Mouse (Mus musculus) CH12.LX (cell line): Measurements from ENCODE around the gene Syn3. TPM values are rescaled to one million over a fixed set of nuclear protein-coding genes. Genes with fewer than 3 reads are reported as not detected.

ENCODE experiments used
- DNase-seq: peaks from one replicate; pipeline ENCODE4 v3.0.0-alpha.2; 2013; ENCODE audit errors: extremely low read depth
- H3K27ac ChIP-seq: 2 replicates; pipeline ENCODE4 v1.5.1; 2012; ENCODE audit warnings: low read depth, mild to moderate bottlenecking, control low read depth, moderate library complexity; ENCODE audit not compliant: insufficient read depth
- H3K27me3 ChIP-seq: replicated peaks from 2 replicates; pipeline ENCODE3; 2012; ENCODE audit warnings: inconsistent platforms
- H3K36me3 ChIP-seq, 2 experiments: replicated peaks in 1 of 2; 2 replicates each; pipeline versions ENCODE3 to v1.6.1; 2012; ENCODE audit warnings: inconsistent platforms in 1 of 2, low read length in 1 of 2, mild to moderate bottlenecking in 1 of 2, mixed read lengths in 1 of 2, moderate library complexity in 1 of 2; ENCODE audit not compliant: control insufficient read depth in 1 of 2, insufficient read depth in 1 of 2
- H3K4me1 ChIP-seq, 2 experiments: 2 replicates each; pipeline ENCODE4 v1.6.1; 2012; ENCODE audit warnings: inconsistent platforms in 1 of 2, moderate library complexity in 1 of 2; ENCODE audit not compliant: insufficient read depth in 2 of 2, control insufficient read depth in 1 of 2
- H3K4me2 ChIP-seq: 2 replicates; pipeline ENCODE4 v1.6.1; 2012; ENCODE audit warnings: low read depth, mild to moderate bottlenecking, control low read depth; ENCODE audit not compliant: poor library complexity, insufficient read depth, severe bottlenecking
- H3K4me3 ChIP-seq, 3 experiments: fragments of 150-350 bp in 1 of 3; sonication (generic) in 1 of 3; replicated peaks in 1 of 3; 2 replicates each; pipeline versions ENCODE3 to v1.5.1; 2011 to 2012; ENCODE audit warnings: low read depth in 2 of 3, low read length in 2 of 3, mild to moderate bottlenecking in 2 of 3, moderate library complexity in 2 of 3, control low read depth in 1 of 3, improper control_type of control experiment in 1 of 3, inconsistent platforms in 1 of 3, mixed read lengths in 1 of 3; ENCODE audit not compliant: poor library complexity in 1 of 3
- H3K79me2 ChIP-seq: replicated peaks from 2 replicates; pipeline ENCODE4 v1.6.1; 2012; ENCODE audit warnings: mild to moderate bottlenecking, moderate library complexity; ENCODE audit not compliant: control insufficient read depth, poor library complexity, insufficient read depth, severe bottlenecking; ENCODE audit errors: extremely low read depth
- H3K9ac ChIP-seq: 2 replicates; pipeline ENCODE4 v1.6.1; 2012; ENCODE audit warnings: low read depth, mild to moderate bottlenecking, control low read depth, moderate library complexity; ENCODE audit not compliant: insufficient read depth
- H3K9me3 ChIP-seq: replicated peaks from 2 replicates; pipeline ENCODE3; 2012; ENCODE audit warnings: low read length, inconsistent platforms, mixed read lengths
- E2F4 ChIP-seq: IDR thresholded peaks from 2 replicates; pipeline ENCODE4 v1.6.1; 2011; ENCODE audit warnings: low read depth, low read length, improper control_type of control experiment; ENCODE audit not compliant: insufficient replicate concordance
- ELF1 ChIP-seq: IDR thresholded peaks from 2 replicates; pipeline ENCODE4 v1.6.1; 2014; ENCODE audit warnings: low read depth, mild to moderate bottlenecking, inconsistent platforms, low read length, improper control_type of control experiment
- EP300 ChIP-seq: IDR thresholded peaks from 2 replicates; pipeline ENCODE4 v1.6.1; 2011; ENCODE audit warnings: low read length, improper control_type of control experiment
- IRF4 ChIP-seq: IDR thresholded peaks from 2 replicates; pipeline ENCODE4 v1.6.1; 2014; ENCODE audit warnings: low read depth, mild to moderate bottlenecking, inconsistent platforms, low read length, improper control_type of control experiment
- MAX ChIP-seq: IDR thresholded peaks from 2 replicates; pipeline ENCODE4 v1.6.1; 2011; ENCODE audit warnings: low read length, improper control_type of control experiment
- NELFE ChIP-seq: IDR thresholded peaks from 2 replicates; pipeline ENCODE4 v1.6.1; 2011; ENCODE audit warnings: low read depth, low read length, improper control_type of control experiment
- POLR2A ChIP-seq: IDR thresholded peaks from 2 replicates; pipeline ENCODE4 v1.6.1; 2011; ENCODE audit warnings: low read depth, mild to moderate bottlenecking, improper control_type of control experiment, low read length
- TBP ChIP-seq: conservative IDR thresholded peaks from 2 replicates; pipeline ENCODE4 v1.6.1; 2011; ENCODE audit warnings: low read depth, low read length, improper control_type of control experiment
- TCF12 ChIP-seq: IDR thresholded peaks from 2 replicates; pipeline ENCODE4 v1.6.1; 2014; ENCODE audit warnings: low read depth, mild to moderate bottlenecking, inconsistent platforms, low read length, improper control_type of control experiment
- dilution Hi-C: fragments of 300-500 bp; cut with MboI; formaldehyde crosslinking; loops from 2 replicates; pipeline ENCODE4 v1.14.3; 2020; ENCODE audit warnings: low sequenced_read_pairs; ENCODE audit not compliant: extremely low pct_unique_long_range_greater_than_20kb, extremely low pct_ligation_motif_present
- in situ Hi-C: fragments of 300-500 bp; cut with MboI; formaldehyde crosslinking; loops from 3 replicates; pipeline ENCODE4 v1.14.3; 2019; ENCODE audit warnings: low sequenced_read_pairs, low pct_ligation_motif_present, low pct_unique_long_range_greater_than_20kb, mixed read lengths
- polyA plus RNA-seq: library from polyadenylated mRNA; unstranded; fragments of >175 nt; gene quantifications from 2 replicates; pipeline ENCODE4 v1.2.1, GENCODE M21; 2012; ENCODE audit warnings: low read depth; ENCODE audit not compliant: insufficient read length
- total RNA-seq, 2 experiments: library from RNA; depleted of rRNA; stranded (reverse); fragments of 300-350 nt in 1 of 2; fragments of >200 nt in 1 of 2; gene quantifications; 2 replicates each; pipeline ENCODE4 v1.2.3; 2012 to 2014

The Syn3 gene
- total and polyA plus RNA-seq, 3 experiments, result 2.8 to 8.9 (median 5.6) TPM

GRCm38 (mm10) chr10:86174017-86174416 is 324.7 kb downstream of the Syn3 start:
- H3K79me2 ChIP-seq, result no peaks in the 10 kb centered on the region
- in situ Hi-C loops (no loop called here), dilution Hi-C loops (no loop called here)
- DNase-seq, result no peak
- no peaks in the 10 kb centered on the region for H3K27me3 ChIP-seq
- no peak overlapping the region for H3K4me2 ChIP-seq
- H3K4me1 ChIP-seq, result peaks cover 2 to 4% of the 10 kb centered on the region in 2 experiments; a peak in 2 of 4 replicates
- no peak overlapping the region for H3K27ac ChIP-seq
- no peaks in the 10 kb centered on the region for H3K9me3 ChIP-seq
- TF ChIP-seq TCF12 (no peak), IRF4 (no peak), EP300 (no peak), E2F4 (no peak), ELF1 (no peak)
- H3K36me3 ChIP-seq, result no peaks in the 10 kb centered on the region
- no peak overlapping the region for H3K9ac ChIP-seq
- H3K4me3 ChIP-seq, result no peak overlapping the region

DNA sequence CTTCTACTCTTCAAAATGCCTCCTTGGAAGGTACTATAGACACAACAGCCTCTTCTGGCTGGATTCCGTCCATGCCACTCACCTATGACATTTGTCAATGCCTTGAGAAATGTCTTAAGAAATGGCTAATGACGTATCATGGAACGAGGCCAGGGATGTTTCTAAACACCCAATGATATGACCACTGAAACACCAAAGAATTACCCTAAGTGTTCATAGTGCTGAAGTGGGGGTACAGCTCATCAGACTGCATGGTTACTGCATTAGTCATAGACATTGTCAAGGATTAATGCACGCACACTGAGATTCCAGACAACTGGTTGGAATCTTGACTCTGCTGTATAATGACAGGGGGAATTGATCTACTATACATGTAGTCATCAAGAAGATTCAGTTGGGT is 325.4 kb downstream of the Syn3 start:
- Histone ChIP-seq H3K79me2 (no peaks in the 10 kb centered on the region), H3K27me3 (no peaks in the 10 kb centered on the region), H3K36me3 (no peaks in the 10 kb centered on the region), H3K4me1 (peaks cover under 1 to 2% of the 10 kb centered on the region in 2 experiments; a peak in 2 of 4 replicates), H3K4me2 (no peak overlapping the region), H3K4me3 (no peak overlapping the region), H3K9me3 (no peaks in the 10 kb centered on the region), H3K9ac (no peak overlapping the region), H3K27ac (no peak overlapping the region)
- dilution Hi-C loops, result no loop called here
- TF ChIP-seq MAX (no peak), NELFE (no peak), TBP (no peak)
- DNase-seq, result no peak
- in situ Hi-C loops, result no loop called here

- TF ChIP-seq POLR2A, result no peak
- Histone ChIP-seq H3K9me3 (no peaks in the 10 kb centered on the region), H3K27me3 (no peaks in the 10 kb centered on the region), H3K4me1 (peaks cover 7 to 18% of the 10 kb centered on the region in 2 experiments), H3K4me2 (no peak overlapping the region), H3K79me2 (no peaks in the 10 kb centered on the region), H3K27ac (no peak overlapping the region), H3K4me3 (no peak overlapping the region), H3K9ac (no peak overlapping the region), H3K36me3 (no peaks in the 10 kb centered on the region)
- in situ Hi-C loops (no loop called here), dilution Hi-C loops (no loop called here)
- DNase-seq, result no peak
These were observed 327.4 kb downstream of the Syn3 start for GRCm38 (mm10) chr10:86171246-86171645.
